Mouse (Mus musculus) intestine, postnatal 0 days (tissue): ENCODE results near the gene Gm21190. TPM values are rescaled to one million over a fixed set of nuclear protein-coding genes. Genes with fewer than 3 reads are reported as not detected.
"Not testable (repeated sequence)": the region's sequence is repeated elsewhere in the genome, so short reads cannot be mapped to it uniquely, and the experiment has no call there.

Experiments used
- ATAC-seq: fragments of 200-750 bp; cut with Nextera tagmentation; 2 replicates; pipeline ENCODE4 v1.8.0; 2017; ENCODE audit warnings: mild to moderate bottlenecking, moderate TSS enrichment, moderate library complexity
- H3K27ac ChIP-seq: fragments of 300-500 bp; sonication (generic); 2 replicates; pipeline ENCODE4 v1.5.1; 2014; ENCODE audit warnings: mild to moderate bottlenecking, low read depth, low read length, moderate library complexity
- H3K27me3 ChIP-seq: fragments of 300-500 bp; sonication (generic); replicated peaks from 2 replicates; pipeline ENCODE4 v1.6.1; 2014; ENCODE audit warnings: low read length, mixed read lengths; ENCODE audit not compliant: control insufficient read depth, insufficient read depth
- H3K36me3 ChIP-seq: fragments of 300-500 bp; sonication (generic); 2 replicates; pipeline ENCODE4 v1.6.1; 2014; ENCODE audit warnings: mild to moderate bottlenecking, moderate library complexity; ENCODE audit not compliant: control insufficient read depth, insufficient read depth
- H3K4me1 ChIP-seq: fragments of 300-500 bp; sonication (generic); replicated peaks from 2 replicates; pipeline ENCODE4 v1.6.1; 2014; ENCODE audit warnings: antibody characterized with exemption, low read length, mixed read lengths; ENCODE audit not compliant: control insufficient read depth, insufficient read depth
- H3K4me2 ChIP-seq: fragments of 300-500 bp; sonication (generic); replicated peaks from 2 replicates; pipeline ENCODE4 v1.6.1; 2014; ENCODE audit warnings: low read depth, mild to moderate bottlenecking, moderate library complexity
- H3K4me3 ChIP-seq: fragments of 300-500 bp; sonication (generic); 2 replicates; pipeline ENCODE4 v1.5.1; 2014; ENCODE audit warnings: low read depth, low read length
- H3K9ac ChIP-seq: fragments of 300-500 bp; sonication (generic); 2 replicates; pipeline ENCODE4 v1.6.1; 2014; ENCODE audit warnings: mild to moderate bottlenecking, low read depth, low read length
- H3K9me3 ChIP-seq: fragments of 300-500 bp; sonication (generic); 2 replicates; pipeline ENCODE4 v1.6.1; 2016; ENCODE audit warnings: mixed run types; ENCODE audit not compliant: control insufficient read depth
- CTCF ChIP-seq: sonication (generic); IDR thresholded peaks from 2 replicates; pipeline ENCODE4 v1.5.1; 2016; ENCODE audit warnings: low read depth, mild to moderate bottlenecking, control low read depth, antibody characterized with exemption, moderate library complexity
- WGBS: fragments of 180-500 bp; shearing (Covaris S2); extraction: QIAGEN DNeasy Blood & Tissue Kit; methylation state at CpG from one replicate; pipeline ENCODE4 v1.1.7; 2014; 5-methylcytosine and 5-hydroxymethylcytosine counted together
- polyA plus RNA-seq: library from polyadenylated mRNA; unstranded; fragments of >200 nt; fragmentation: Nextera tagmentation; extraction: Ambion mirVana; gene quantifications from 2 replicates; pipeline ENCODE4 v1.2.1, GENCODE M21; 2015

The Gm21190 gene
- polyA plus RNA-seq, 1 experiment from 2014 or later = not detected

DNA sequence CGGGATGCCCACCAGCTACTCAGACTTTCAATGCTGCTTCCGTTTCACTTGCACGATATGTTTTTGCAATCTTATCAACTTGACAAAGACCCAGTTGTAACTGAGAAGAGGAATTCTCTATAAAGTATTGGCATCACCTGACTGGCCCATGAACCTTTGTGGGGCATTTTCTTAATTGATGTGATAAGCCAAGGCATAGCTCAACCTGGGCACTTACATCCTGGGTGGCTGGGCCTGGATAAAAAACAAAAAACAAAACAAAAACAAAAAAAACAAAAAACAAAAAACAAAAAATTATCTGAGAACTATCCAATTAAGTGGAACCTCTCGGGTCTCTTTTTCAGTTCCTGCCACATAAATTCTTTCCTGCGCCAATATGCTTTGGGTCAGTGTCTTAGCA is 40.3 kb downstream of the Gm21190 start:
- no peak for ATAC-seq
- no peak for TF ChIP-seq CTCF
- Histone ChIP-seq H3K9ac (no peak overlapping the region), H3K4me3 (no peak overlapping the region), H3K4me1 (no peaks in the 10 kb centered on the region), H3K27me3 (no peaks in the 10 kb centered on the region), H3K4me2 (no peak overlapping the region), H3K27ac (no peak overlapping the region), H3K36me3 (no peaks in the 10 kb centered on the region), H3K9me3 (peaks cover 4% of the 10 kb centered on the region; the same call in 1 of the 2 replicates)
- WGBS = 84% methylated on average over 5 of the region's 5 CpGs

DNA sequence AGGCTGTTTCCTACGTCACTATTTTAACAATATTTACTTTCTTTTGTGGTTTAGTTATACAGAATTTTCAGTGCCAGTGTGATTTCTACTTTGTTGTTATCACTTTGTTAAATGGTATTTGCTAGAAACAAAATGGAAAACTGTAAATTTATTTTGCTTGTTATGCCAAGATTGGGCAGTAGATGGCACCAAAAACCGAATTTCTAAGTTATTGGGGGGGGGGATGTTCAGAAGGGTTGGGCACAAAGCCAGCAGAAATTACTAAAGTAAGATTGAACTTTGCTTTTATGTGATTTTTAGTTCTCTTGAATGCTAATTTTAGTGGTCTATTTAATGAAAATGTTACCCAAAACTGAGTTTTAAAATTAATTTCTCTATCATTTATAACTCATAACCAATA is 44.4 kb downstream of the Gm21190 start:
- ATAC-seq, H3K4me2 ChIP-seq, H3K27ac ChIP-seq, H3K36me3 ChIP-seq, H3K27me3 ChIP-seq, H3K4me3 ChIP-seq, H3K4me1 ChIP-seq, H3K9ac ChIP-seq: not testable (repeated sequence)
- WGBS = 13% methylated on average over 2 of the region's 2 CpGs
- H3K9me3 ChIP-seq = peaks cover 10% of the 10 kb centered on the region
- TF ChIP-seq CTCF = 0 out of 2 replicates have a peak, but pooled peaks have one; percentile 29

DNA sequence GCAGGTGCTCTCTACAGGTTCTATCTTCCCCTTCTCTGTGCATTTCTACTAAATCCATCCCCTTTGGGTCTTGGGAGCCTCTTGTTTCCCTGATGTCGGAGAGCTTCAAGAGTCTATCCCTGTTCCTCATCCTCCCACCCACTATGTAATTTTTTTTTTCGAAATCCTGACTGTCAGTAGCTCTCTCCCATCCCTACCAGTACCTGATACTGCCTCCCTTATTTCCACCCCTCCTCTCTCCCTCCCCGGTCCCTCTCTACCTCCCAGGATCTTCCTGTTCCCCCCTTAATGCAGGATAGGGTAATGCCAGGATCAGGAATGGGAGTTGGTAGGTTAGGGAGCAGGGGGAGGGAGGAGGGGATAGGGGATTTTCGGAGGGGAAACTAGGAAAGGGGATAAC is 45.4 kb downstream of the Gm21190 start:
- peaks cover 10% of the 10 kb centered on the region for H3K9me3 ChIP-seq
- not testable (repeated sequence) for H3K36me3 ChIP-seq, H3K4me2 ChIP-seq, H3K9ac ChIP-seq, H3K27ac ChIP-seq, H3K27me3 ChIP-seq, ATAC-seq, H3K4me1 ChIP-seq, H3K4me3 ChIP-seq
- 57% methylated on average over 4 of the region's 4 CpGs for WGBS

DNA sequence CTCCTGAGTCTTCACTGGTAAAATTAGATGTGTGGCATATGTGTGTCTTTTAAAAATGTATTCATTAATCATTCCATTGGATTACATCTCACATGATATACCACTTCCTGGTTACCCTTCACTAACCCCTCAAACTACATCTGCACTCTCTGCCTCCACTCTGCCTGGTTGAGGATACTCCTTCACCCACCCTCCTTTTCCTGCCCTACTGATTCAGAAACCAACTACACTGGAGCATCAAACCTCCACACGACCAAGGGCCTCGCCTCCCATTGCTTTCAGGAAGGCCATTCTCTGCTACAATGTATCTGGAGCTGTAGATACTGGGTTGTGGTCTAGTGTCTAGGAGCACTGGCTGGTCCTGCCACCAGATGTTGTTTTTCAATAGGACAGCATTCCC is 46.2 kb downstream of the Gm21190 start:
- H3K27me3 ChIP-seq, ATAC-seq, H3K4me2 ChIP-seq, H3K27ac ChIP-seq, H3K4me1 ChIP-seq, H3K4me3 ChIP-seq, H3K36me3 ChIP-seq, H3K9ac ChIP-seq: not testable (repeated sequence)
- 56% methylated on average over 2 of the region's 2 CpGs for WGBS
- H3K9me3 ChIP-seq = peaks cover 10% of the 10 kb centered on the region

DNA sequence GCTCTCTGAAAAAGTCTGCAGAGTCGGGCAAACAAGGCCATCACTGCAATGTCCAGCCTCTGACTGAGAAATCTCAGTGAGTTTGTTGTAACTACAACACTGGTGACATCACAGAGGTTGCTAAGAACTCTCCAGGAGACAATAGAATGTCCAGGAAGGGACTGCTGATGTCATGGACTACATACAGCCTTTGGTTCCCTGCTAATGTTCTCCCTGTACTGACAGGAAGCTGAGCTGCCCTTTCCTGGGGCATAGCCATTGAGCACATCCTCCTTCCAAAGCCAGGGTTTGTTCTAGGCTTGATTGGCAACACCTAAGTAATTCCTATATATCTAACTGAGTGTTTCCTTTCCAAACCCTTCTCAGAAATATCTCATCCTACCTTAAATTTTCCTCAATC is 52.6 kb downstream of the Gm21190 start, which contains the start of gene Gm21149:
Gene Gm21149 (minus strand): TSS at position 101 of the 400 bp plus-strand sequence.
- not testable (repeated sequence) for H3K4me3 ChIP-seq, ATAC-seq, H3K9me3 ChIP-seq, H3K36me3 ChIP-seq, H3K4me1 ChIP-seq, H3K4me2 ChIP-seq, H3K27ac ChIP-seq, H3K27me3 ChIP-seq, H3K9ac ChIP-seq
- 58% methylated on average over 1 of the region's 1 CpGs for WGBS

Other genes starting within 250 kb of the Gm21190 start
- not detected in 2 replicates for gene Gm21149, start 52.7 kb downstream of the Gm21190 start, polyA plus RNA-seq
- gene Gm21083, start 48.1 kb upstream of the Gm21190 start, polyA plus RNA-seq = not detected in 2 replicates
- gene Speer4d, start 89.8 kb upstream of the Gm21190 start, polyA plus RNA-seq = not detected in 2 replicates
- gene 4930572O03Rik, start 127.8 kb upstream of the Gm21190 start, polyA plus RNA-seq = not detected in 2 replicates
- gene Speer4c, start 185.0 kb upstream of the Gm21190 start, polyA plus RNA-seq = not detected in 2 replicates